Comparison of ENCODE assay signal across 8 mouse cellular contexts in the genomic region with DNA sequence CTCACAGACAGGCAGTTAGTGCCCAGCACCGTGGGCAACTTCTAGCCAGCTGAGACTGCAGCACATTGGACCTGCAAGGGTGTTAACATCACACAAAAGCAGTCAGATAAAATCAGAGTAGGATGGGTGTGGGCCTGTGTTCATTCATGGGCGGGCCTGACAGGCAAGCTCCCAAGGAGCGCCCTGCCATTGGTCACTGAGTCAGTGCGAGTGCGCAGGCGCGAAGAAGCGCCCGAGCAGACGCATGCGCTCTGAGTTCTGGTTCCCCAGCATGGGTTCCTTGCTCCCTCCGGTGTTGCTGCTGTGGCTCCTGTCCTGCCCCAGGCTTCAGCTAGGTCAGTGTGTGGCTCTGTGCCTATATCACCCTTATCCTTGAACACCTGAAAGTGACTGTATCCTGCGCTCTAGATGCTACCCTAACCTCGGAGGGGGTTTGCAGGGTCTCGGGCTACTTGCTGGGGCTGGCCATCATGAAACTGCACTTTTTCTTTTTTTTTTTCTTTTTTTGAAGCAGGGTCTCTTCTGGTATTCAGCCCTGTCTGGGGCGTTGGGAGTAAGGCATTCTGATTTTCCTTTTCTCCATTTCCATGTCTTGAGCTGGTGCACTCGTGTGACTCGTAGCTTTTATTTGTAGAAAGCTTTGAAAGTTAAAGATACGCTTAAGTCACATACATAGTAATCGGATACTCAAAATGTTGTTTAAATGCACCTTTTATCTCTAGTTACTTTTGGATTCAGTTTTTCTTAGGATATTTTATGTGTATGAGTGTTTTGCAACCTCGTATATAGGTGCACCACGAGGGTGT. TPM values are rescaled to one million over a fixed set of nuclear protein-coding genes. Genes with fewer than 3 reads are reported as not detected.
DNase-seq lines count a peak whose midpoint lies in the region; ATAC-seq lines count a peak whose summit lies in the region.

Sumf2 (plus strand) TSS at position 235 of the 806 bp plus-strand sequence.

- peak; percentile 92 for ATAC-seq in megakaryocyte progenitor cell, adult 5-6 weeks (replicated peaks; ENCODE audit: poor library complexity)

- peak; percentile 96 for DNase-seq in adipocyte (ENCODE audit: low spot score)
- peak; percentile 98 for DNase-seq in embryo, embryonic 10 days (ENCODE audit: low spot score)
- DNase-seq in gastrocnemius, postnatal 10 days: peak; percentile 97
- peak; percentile 98 for DNase-seq in induced T-regulatory cell, adult 2 months (ENCODE audit: low read depth)
- peak; percentile 88 to 95 for DNase-seq in left cerebral cortex, adult 9 months (ENCODE audit: low spot score in 2 of 2)
- peak; percentile 94 for DNase-seq in right cerebral cortex, postnatal 14 days
- peak; percentile 94 to 96 for DNase-seq in urinary bladder, postnatal 36 days (ENCODE audit: low spot score in 2 of 2)

RNA-seq across cellular contexts. Expression of gene Sumf2, which starts in this region (rescaled TPM):
- total RNA-seq in gastrocnemius, postnatal 10 days (2021): 10 to 100 TPM in 1 of 2 experiments, 1 to 10 TPM in 1; 9.8 to 13.5 TPM
- total RNA-seq in megakaryocyte progenitor cell, adult 5-6 weeks (2015): 6.2 and 7.6 TPM in 2 replicates
- 18.5 and 25.8 TPM in 2 replicates for total RNA-seq in megakaryocyte progenitor cell, adult 5-6 weeks (2017)

Comparison
In these comparisons a context has a peak if more than half of its experiments do, and no peak if none do; other contexts are left out.
1. Peak in every context shown above with its lines: DNase-seq and ATAC-seq.